Comparison of ENCODE assay signal across 8 mouse cellular contexts in the genomic region with DNA sequence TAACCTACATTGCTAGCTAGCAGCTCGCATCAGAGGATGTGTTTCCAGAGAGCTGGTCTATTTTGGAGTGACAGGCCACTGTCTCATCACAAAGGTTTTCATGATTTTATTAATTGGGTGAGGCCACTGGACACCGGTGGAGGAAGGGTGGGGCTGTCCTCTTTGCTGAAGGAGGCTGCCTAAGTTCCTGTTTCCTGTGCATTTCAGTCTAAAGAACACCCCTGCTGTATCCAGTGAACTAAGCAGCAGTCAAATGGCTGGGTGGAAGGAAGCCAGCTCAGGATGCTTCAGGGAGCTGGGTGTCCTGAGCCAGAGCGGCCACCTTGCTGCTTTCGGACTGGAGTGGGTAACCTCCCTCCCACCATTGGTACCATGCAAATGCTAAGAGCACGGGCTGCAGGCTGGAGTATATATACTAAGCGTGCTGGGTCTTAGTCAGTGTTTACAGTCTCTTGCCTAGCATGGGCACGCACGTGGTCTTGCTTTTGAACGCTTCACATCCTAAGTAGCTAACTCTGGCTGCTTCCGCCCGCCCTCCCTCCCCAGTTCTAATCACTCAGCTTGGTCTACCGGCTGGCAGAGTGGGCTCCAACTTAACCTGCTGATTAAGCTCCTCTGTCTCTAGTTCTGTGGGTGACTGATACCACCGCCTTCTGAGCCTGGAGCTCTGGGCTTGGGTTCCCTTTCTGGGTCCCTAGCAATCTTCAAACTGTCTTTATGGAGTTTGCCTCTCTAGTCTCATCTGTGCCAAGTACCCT. TPM values are rescaled to one million over a fixed set of nuclear protein-coding genes. Genes with fewer than 3 reads are reported as not detected.
A peak's percentile ranks its signal among the peaks of the same experiment; 100 is the strongest.
DNase-seq lines count a peak whose midpoint lies in the region; ATAC-seq and TF ChIP-seq lines count a peak whose summit lies in the region.

No protein-coding gene starts in this region.

- intact Hi-C loops in gastrocnemius, adult 2 months (cut with DNase I), result no loop called here

- 60% methylated on average over 13 of the region's 13 CpGs for WGBS in hindbrain, embryonic 16.5 days
- 31% methylated on average over 13 of the region's 13 CpGs for WGBS in lung, embryonic 14.5 days

- peak overlapping the region; percentile 22; the same call in 1 of the 2 replicates for H3K9ac ChIP-seq in hindbrain, embryonic 16.5 days (ENCODE audit: low read depth, low read length)
- no peak overlapping the region for H3K9ac ChIP-seq in lung, embryonic 14.5 days

- H3K4me2 ChIP-seq in hindbrain, embryonic 16.5 days (ENCODE audit: low read length), result no peak overlapping the region
- peak overlapping the region; percentile 80; the same call in 1 of the 2 replicates for H3K4me2 ChIP-seq in lung, embryonic 14.5 days

- peak overlapping the region; percentile 8 for H3K4me3 ChIP-seq in gastrocnemius, adult 2 months
- H3K4me3 ChIP-seq in hindbrain, embryonic 16.5 days (ENCODE audit: low read length), result no peak overlapping the region
- H3K4me3 ChIP-seq in lung, embryonic 14.5 days (ENCODE audit: low read depth, low read length), result no peak overlapping the region

- no peaks in the 10 kb centered on the region for H3K9me3 ChIP-seq in hindbrain, embryonic 16.5 days (ENCODE audit: control insufficient read depth, low read length)
- H3K9me3 ChIP-seq in lung, embryonic 14.5 days (ENCODE audit: low read depth, low read length), result no peaks in the 10 kb centered on the region

- no peak for ATAC-seq in hindbrain, embryonic 16.5 days
- ATAC-seq in lung, embryonic 14.5 days (ENCODE audit: insufficient read depth), result peak; percentile 43; the same call in 1 of the 2 replicates

- no peaks in the 10 kb centered on the region for H3K27me3 ChIP-seq in hindbrain, embryonic 16.5 days (replicated peaks; ENCODE audit: control insufficient read depth, insufficient read depth, low read length)
- H3K27me3 ChIP-seq in lung, embryonic 14.5 days (ENCODE audit: insufficient read depth, low read length), result peaks cover 38% of the 10 kb centered on the region

- 0 out of 2 replicates have a peak, but pooled peaks cover 3% of the 10 kb centered on the region for H3K36me3 ChIP-seq in hindbrain, embryonic 16.5 days (ENCODE audit: control insufficient read depth, insufficient read depth, low read length)
- no peaks in the 10 kb centered on the region for H3K36me3 ChIP-seq in lung, embryonic 14.5 days (ENCODE audit: insufficient read depth)

- TF ChIP-seq CTCF in gastrocnemius, adult 2 months (IDR thresholded peaks at IDR 0.05), result no peak
- no peak for TF ChIP-seq CTCF in lung, embryonic 14.5 days (IDR thresholded peaks at IDR 0.05; ENCODE audit: low read depth)

- peak; percentile 31 for DNase-seq in gastrocnemius, adult 2 months
- DNase-seq in gastrocnemius, adult 8-10 months (ENCODE audit: low spot score in 2 of 2), result no peak
- DNase-seq in cerebellum, postnatal 25 days, result peak; percentile 50 to 61
- DNase-seq in lung, embryonic 14.5 days, result peak; percentile 40
- peak; percentile 92 for DNase-seq in retina, postnatal 1 day
- DNase-seq in right cerebral cortex, postnatal 25 days, result no peak
- DNase-seq in adrenal gland, adult 8-10 months, result no peak

- peaks cover 20% of the 10 kb centered on the region for H3K4me1 ChIP-seq in hindbrain, embryonic 16.5 days (ENCODE audit: control insufficient read depth, insufficient read depth, low read depth, low read length)
- 0 out of 2 replicates have a peak, but pooled peaks cover 4% of the 10 kb centered on the region for H3K4me1 ChIP-seq in lung, embryonic 14.5 days (ENCODE audit: insufficient read depth)

- H3K27ac ChIP-seq in gastrocnemius, adult 2 months, result peak overlapping the region; percentile 70
- H3K27ac ChIP-seq in hindbrain, embryonic 16.5 days (ENCODE audit: low read depth, low read length), result no peak overlapping the region
- H3K27ac ChIP-seq in lung, embryonic 14.5 days (ENCODE audit: low read depth), result peak overlapping the region; percentile 58; the same call in 1 of the 2 replicates

RNA-seq across cellular contexts. Expression of a gene that starts 3.3 kb away (rescaled TPM):
- total RNA-seq in gastrocnemius, adult 2 months (2021), result 1 to 10 TPM in 1 of 2 experiments, under 1 TPM in 1; 0.89 to 2.5 TPM
- 1 to 10 TPM; 1.2 to 1.8 (median 1.5) TPM for total RNA-seq in gastrocnemius, adult 8-10 months (2022)
- 20.2 and 20.9 TPM in 2 replicates for polyA plus RNA-seq in hindbrain, embryonic 16.5 days (2015; fragmentation: Nextera tagmentation; extraction: Ambion mirVana)
- polyA plus RNA-seq in lung, embryonic 14.5 days (2014; fragmentation: Nextera tagmentation; extraction: Ambion mirVana), result 8.4 and 9.6 TPM in 2 replicates
- total RNA-seq in adrenal gland, adult 8-10 months (2022), result 10 to 100 TPM; 11.7 to 28.2 (median 16.2) TPM

Comparison
In these comparisons a context has a peak if more than half of its experiments do, and no peak if none do; other contexts are left out.
1. DNase-seq: peak in gastrocnemius, adult 2 months (single experiment), cerebellum, postnatal 25 days (2 of 2), lung, embryonic 14.5 days (single experiment) and retina, postnatal 1 day (single experiment); none in gastrocnemius, adult 8-10 months (0 of 2), right cerebral cortex, postnatal 25 days (single experiment) and adrenal gland, adult 8-10 months (single experiment).